Mouse (Mus musculus) MEL (cell line): ENCODE results near the gene Mtmr14. TPM values are rescaled to one million over a fixed set of nuclear protein-coding genes. Genes with fewer than 3 reads are reported as not detected.

Source experiments
- DNase-seq: peaks from one replicate; pipeline ENCODE4 v3.0.0; 2011; ENCODE audit warnings: low read depth, low spot score
- H3K27ac ChIP-seq: 2 replicates; pipeline ENCODE4 v1.5.1; 2012; ENCODE audit warnings: low read depth, mild to moderate bottlenecking, control low read depth, low read length, moderate library complexity; ENCODE audit not compliant: control insufficient read depth
- H3K27me3 ChIP-seq, 2 experiments: fragments of 150-350 bp in 1 of 2; sonication (generic) in 1 of 2; 2 replicates each; pipeline ENCODE4 v1.6.1; 2012; ENCODE audit warnings: low read length in 2 of 2, mild to moderate bottlenecking in 2 of 2, improper control_type of control experiment in 1 of 2, moderate library complexity in 1 of 2; ENCODE audit not compliant: insufficient read depth in 2 of 2, control insufficient read depth in 1 of 2
- H3K36me3 ChIP-seq, 2 experiments: 2 replicates each; pipeline ENCODE4 v1.6.1; 2012 to 2014; ENCODE audit warnings: low read length in 2 of 2, improper control_type of control experiment in 1 of 2, inconsistent platforms in 1 of 2, mild to moderate bottlenecking in 1 of 2; ENCODE audit not compliant: insufficient read depth in 2 of 2, control insufficient read depth in 1 of 2
- H3K4me1 ChIP-seq, 2 experiments: fragments of 150-350 bp in 1 of 2; sonication (generic) in 1 of 2; 2 replicates each; pipeline ENCODE4 v1.6.1; 2012; ENCODE audit warnings: low read length in 2 of 2, improper control_type of control experiment in 1 of 2, mild to moderate bottlenecking in 1 of 2; ENCODE audit not compliant: insufficient read depth in 2 of 2, control insufficient read depth in 1 of 2
- H3K4me3 ChIP-seq, 2 experiments: fragments of 150-350 bp in 1 of 2; sonication (generic) in 1 of 2; 2 replicates each; pipeline ENCODE4 v1.5.1; 2012; ENCODE audit warnings: low read depth in 2 of 2, low read length in 2 of 2, mild to moderate bottlenecking in 2 of 2, moderate library complexity in 2 of 2, control low read depth in 1 of 2, improper control_type of control experiment in 1 of 2; ENCODE audit not compliant: control insufficient read depth in 1 of 2, insufficient read depth in 1 of 2
- H3K79me2 ChIP-seq: 2 replicates; pipeline ENCODE4 v1.6.1; 2012; ENCODE audit warnings: mild to moderate bottlenecking, low read length, moderate library complexity; ENCODE audit not compliant: control insufficient read depth, poor library complexity, insufficient read depth
- H3K9ac ChIP-seq: 2 replicates; pipeline ENCODE4 v1.6.1; 2012; ENCODE audit warnings: low read depth, mild to moderate bottlenecking, control low read depth, low read length, moderate library complexity; ENCODE audit not compliant: control insufficient read depth, poor library complexity, severe bottlenecking
- H3K9me3 ChIP-seq: fragments of 150-350 bp; sonication (generic); replicated peaks from 2 replicates; pipeline ENCODE4 v1.6.1; 2012; ENCODE audit warnings: mild to moderate bottlenecking, low read length, improper control_type of control experiment, moderate library complexity; ENCODE audit not compliant: insufficient read depth
- BHLHE40 ChIP-seq: IDR thresholded peaks from 2 replicates; pipeline ENCODE4 v1.6.1; 2012; ENCODE audit warnings: low read depth, mild to moderate bottlenecking, inconsistent platforms, low read length, improper control_type of control experiment, borderline replicate concordance
- CHD1 ChIP-seq: IDR thresholded peaks from 2 replicates; pipeline ENCODE4 v1.6.1; 2012; ENCODE audit warnings: low read depth, mild to moderate bottlenecking, inconsistent platforms, low read length, improper control_type of control experiment
- CHD2 ChIP-seq: IDR thresholded peaks from 2 replicates; pipeline ENCODE4 v1.6.1; 2011; ENCODE audit warnings: low read length, improper control_type of control experiment
- CTCF ChIP-seq, 3 experiments: IDR thresholded peaks in 2 of 3; conservative IDR thresholded peaks in 1 of 3; 2 replicates each; pipeline ENCODE4 v1.5.1; 2011 to 2012; ENCODE audit warnings: low read length in 3 of 3, low read depth in 2 of 3, mild to moderate bottlenecking in 2 of 3, improper control_type of control experiment in 1 of 3, inconsistent platforms in 1 of 3, mixed read lengths in 1 of 3, moderate library complexity in 1 of 3; ENCODE audit not compliant: control insufficient read depth in 1 of 3, insufficient read depth in 1 of 3, poor library complexity in 1 of 3, severe bottlenecking in 1 of 3
- E2F4 ChIP-seq: IDR thresholded peaks from 2 replicates; pipeline ENCODE4 v1.6.1; 2011; ENCODE audit warnings: low read depth, low read length, improper control_type of control experiment, borderline replicate concordance
- ELF1 ChIP-seq: IDR thresholded peaks from 2 replicates; pipeline ENCODE4 v1.6.1; 2014; ENCODE audit warnings: low read depth, mild to moderate bottlenecking, inconsistent platforms, low read length, improper control_type of control experiment, moderate library complexity
- EP300 ChIP-seq, 2 experiments: IDR thresholded peaks; 2 replicates each; pipeline ENCODE4 v1.6.1; 2011; ENCODE audit warnings: improper control_type of control experiment in 2 of 2, low read length in 2 of 2, low read depth in 1 of 2, mild to moderate bottlenecking in 1 of 2
- ETS1 ChIP-seq: IDR thresholded peaks from 2 replicates; pipeline ENCODE4 v1.6.1; 2012; ENCODE audit warnings: low read depth, mild to moderate bottlenecking, inconsistent platforms, low read length, improper control_type of control experiment, moderate library complexity
- GABPA ChIP-seq: IDR thresholded peaks from 2 replicates; pipeline ENCODE4 v1.6.1; 2012; ENCODE audit warnings: low read depth, mild to moderate bottlenecking, inconsistent platforms, low read length, improper control_type of control experiment, moderate library complexity
- HCFC1 ChIP-seq: IDR thresholded peaks from 2 replicates; pipeline ENCODE4 v1.6.1; 2012; ENCODE audit warnings: low read depth, mild to moderate bottlenecking, inconsistent platforms, low read length, improper control_type of control experiment, moderate library complexity
- KAT2A ChIP-seq: conservative IDR thresholded peaks from 2 replicates; pipeline ENCODE4 v1.6.1; 2012; ENCODE audit warnings: low read depth, low read length, improper control_type of control experiment, inconsistent platforms
- MAZ ChIP-seq: IDR thresholded peaks from 2 replicates; pipeline ENCODE4 v1.6.1; 2012; ENCODE audit warnings: low read depth, mild to moderate bottlenecking, inconsistent platforms, low read length, improper control_type of control experiment
- MEF2A ChIP-seq: IDR thresholded peaks from 2 replicates; pipeline ENCODE4 v1.6.1; 2014; ENCODE audit warnings: low read depth, mild to moderate bottlenecking, inconsistent platforms, low read length, improper control_type of control experiment; ENCODE audit not compliant: poor library complexity, insufficient replicate concordance, severe bottlenecking; ENCODE audit errors: extremely low read depth
- MXI1 ChIP-seq: IDR thresholded peaks from 2 replicates; pipeline ENCODE4 v1.6.1; 2011; ENCODE audit warnings: mild to moderate bottlenecking, low read depth, low read length, improper control_type of control experiment
- MYB ChIP-seq: IDR thresholded peaks from 2 replicates; pipeline ENCODE4 v1.6.1; 2011; ENCODE audit warnings: mild to moderate bottlenecking, low read depth, low read length, improper control_type of control experiment
- MYC ChIP-seq: IDR thresholded peaks from 2 replicates; pipeline ENCODE4 v1.6.1; 2011; ENCODE audit warnings: low read depth, mild to moderate bottlenecking, low read length, improper control_type of control experiment, moderate library complexity
- NRF1 ChIP-seq: IDR thresholded peaks from 2 replicates; pipeline ENCODE4 v1.6.1; 2014; ENCODE audit warnings: low read depth, mild to moderate bottlenecking, inconsistent platforms, low read length, improper control_type of control experiment, moderate library complexity; ENCODE audit not compliant: poor library complexity, insufficient read depth, severe bottlenecking
- POLR2A ChIP-seq, 2 experiments: IDR thresholded peaks; 2 replicates each; pipeline ENCODE4 v1.6.1; 2011 to 2012; ENCODE audit warnings: low read length in 2 of 2, mild to moderate bottlenecking in 2 of 2, control low read depth in 1 of 2, improper control_type of control experiment in 1 of 2, low read depth in 1 of 2, moderate library complexity in 1 of 2; ENCODE audit not compliant: control insufficient read depth in 1 of 2, insufficient read depth in 1 of 2, poor library complexity in 1 of 2
- RAD21 ChIP-seq: IDR thresholded peaks from 2 replicates; pipeline ENCODE4 v1.6.1; 2011; ENCODE audit warnings: mild to moderate bottlenecking, low read depth, low read length, improper control_type of control experiment
- SIN3A ChIP-seq: IDR thresholded peaks from 2 replicates; pipeline ENCODE4 v1.6.1; 2012; ENCODE audit warnings: low read length, improper control_type of control experiment, inconsistent platforms
- SMC3 ChIP-seq: IDR thresholded peaks from 2 replicates; pipeline ENCODE4 v1.6.1; 2011; ENCODE audit warnings: low read depth, low read length, improper control_type of control experiment
- TBP ChIP-seq: IDR thresholded peaks from 2 replicates; pipeline ENCODE4 v1.8.0; 2011; ENCODE audit warnings: low read depth, low read length, improper control_type of control experiment
- TCF12 ChIP-seq: IDR thresholded peaks from 2 replicates; pipeline ENCODE4 v1.6.1; 2014; ENCODE audit warnings: low read depth, mild to moderate bottlenecking, inconsistent platforms, low read length, improper control_type of control experiment, moderate library complexity
- UBTF ChIP-seq: IDR thresholded peaks from 2 replicates; pipeline ENCODE4 v1.6.1; 2012; ENCODE audit warnings: low read depth, mild to moderate bottlenecking, inconsistent platforms, low read length, improper control_type of control experiment, moderate library complexity, borderline replicate concordance; ENCODE audit not compliant: insufficient read depth
- USF1 ChIP-seq: IDR thresholded peaks from 2 replicates; pipeline ENCODE4 v1.6.1; 2014; ENCODE audit warnings: low read depth, mild to moderate bottlenecking, inconsistent platforms, low read length, improper control_type of control experiment, moderate library complexity
- ZC3H11A ChIP-seq: IDR thresholded peaks from 2 replicates; pipeline ENCODE4 v1.6.1; 2012; ENCODE audit warnings: low read depth, mild to moderate bottlenecking, inconsistent platforms, low read length, improper control_type of control experiment
- ZMIZ1 ChIP-seq: IDR thresholded peaks from 2 replicates; pipeline ENCODE4 v1.6.1; 2012; ENCODE audit warnings: low read depth, mild to moderate bottlenecking, inconsistent platforms, low read length, improper control_type of control experiment, moderate library complexity
- polyA plus RNA-seq, 2 experiments: library from polyadenylated mRNA; stranded (reverse) in 1 of 2; unstranded in 1 of 2; fragments of >175 nt in 1 of 2; fragments of >200 nt in 1 of 2; gene quantifications; 2 replicates each; pipeline versions ENCODE4 v1.2.1 to v1.2.4; 2012; ENCODE audit warnings: low replicate concordance in 2 of 2, low read depth in 1 of 2; ENCODE audit not compliant: insufficient read length in 2 of 2, insufficient read depth in 1 of 2, missing spikeins in 1 of 2
- total RNA-seq: library from RNA; depleted of rRNA; stranded (reverse); fragments of 300-350 nt; gene quantifications from 2 replicates; pipeline ENCODE4 v1.2.3, GENCODE M21; 2012

Mtmr14 gene
- total and polyA plus RNA-seq, 3 experiments: 11.4 to 24.5 TPM; not detected in 1

GRCm38 (mm10) chr6:113315972-113316371 lies 78.3 kb downstream of the Mtmr14 start:
- Histone ChIP-seq H3K9me3 (no peaks in the 10 kb centered on the region), H3K36me3 (peaks cover 0 to 23% of the 10 kb centered on the region in 2 experiments; a peak in 3 of 4 replicates), H3K4me1 (no peaks in the 10 kb centered on the region), H3K27me3 (no peaks in the 10 kb centered on the region), H3K4me3 (no peak overlapping the region), H3K79me2 (peaks cover 3% of the 10 kb centered on the region), H3K27ac (no peak overlapping the region), H3K9ac (no peak overlapping the region)
- DNase-seq: no peak
- TF ChIP-seq EP300 (IDR thresholded peaks at IDR 0.05; ENCODE audit: low read depth in 1 of 2, low read length in 2 of 2) (no peak), KAT2A (no peak), USF1 (no peak), TBP (no peak), MEF2A (no peak), MYB (no peak), UBTF (no peak), RAD21 (no peak), CHD2 (no peak), CTCF (IDR thresholded peaks at IDR 0.05 in 2 of 3, conservative IDR thresholded peaks at IDR 0.05 in 1 of 3; ENCODE audit: control insufficient read depth in 1 of 3, insufficient read depth in 1 of 3, low read depth in 2 of 3, low read length in 3 of 3, poor library complexity in 1 of 3, severe bottlenecking in 1 of 3) (no peak), BHLHE40 (no peak), SIN3A (no peak)

GRCm38 (mm10) chr6:113326533-113327315 lies 89.1 kb downstream of the Mtmr14 start, which contains the start of gene Ogg1:
TSS of gene Ogg1 (plus strand) at chr6:113326972.
- H3K9me3 ChIP-seq: no peaks in the 10 kb centered on the region
- peak within 1 kb of the TSS; percentile 75 for H3K9ac ChIP-seq
- peaks cover 3 to 24% of the 10 kb centered on the region in 2 experiments; a peak in 3 of 4 replicates for H3K36me3 ChIP-seq
- H3K4me3 ChIP-seq: peak within 1 kb of the TSS; percentile 73 to 76
- H3K27me3 ChIP-seq: no peaks in the 10 kb centered on the region
- H3K79me2 ChIP-seq: no peaks in the 10 kb centered on the region
- H3K4me1 ChIP-seq: peaks cover 9 to 23% of the 10 kb centered on the region in 2 experiments
- peak within 1 kb of the TSS; percentile 87 for H3K27ac ChIP-seq
- peak; percentile 99 for DNase-seq
- TF ChIP-seq MAZ (0 out of 2 replicates have a peak, but pooled peaks have one; percentile 16), HCFC1 (peak; percentile 95), TBP (peak; percentile 47), MYB (no peak), CHD2 (peak; percentile 76), E2F4 (peak; percentile 63; the same call in 1 of the 2 replicates), BHLHE40 (no peak), POLR2A (IDR thresholded peaks at IDR 0.05; ENCODE audit: control insufficient read depth in 1 of 2, insufficient read depth in 1 of 2, low read depth in 1 of 2, low read length in 2 of 2, poor library complexity in 1 of 2) (peak; percentile 65 to 97), TCF12 (0 out of 2 replicates have a peak, but pooled peaks have one; percentile 35), ELF1 (peak; percentile 99), CHD1 (no peak), MXI1 (peak; percentile 84), CTCF (IDR thresholded peaks at IDR 0.05 in 2 of 3, conservative IDR thresholded peaks at IDR 0.05 in 1 of 3; ENCODE audit: control insufficient read depth in 1 of 3, insufficient read depth in 1 of 3, low read depth in 2 of 3, low read length in 3 of 3, poor library complexity in 1 of 3, severe bottlenecking in 1 of 3) (no peak), GABPA (no peak), NRF1 (peak; percentile 78), USF1 (no peak), ETS1 (0 out of 2 replicates have a peak, but pooled peaks have one; percentile 45), KAT2A (peak; percentile 79; the same call in 1 of the 2 replicates), SMC3 (no peak; the same call in 1 of the 2 replicates), UBTF (no peak), ZMIZ1 (peak; percentile 59), MYC (peak; percentile 74), ZC3H11A (no peak)
